Mouse (Mus musculus): ENCODE results near the gene Grpel1. TPM values are rescaled to one million over a fixed set of nuclear protein-coding genes. Genes with fewer than 3 reads are reported as not detected.

The Grpel1 gene
- polyA plus RNA-seq, 1 experiment, result 28.8 TPM

DNA sequence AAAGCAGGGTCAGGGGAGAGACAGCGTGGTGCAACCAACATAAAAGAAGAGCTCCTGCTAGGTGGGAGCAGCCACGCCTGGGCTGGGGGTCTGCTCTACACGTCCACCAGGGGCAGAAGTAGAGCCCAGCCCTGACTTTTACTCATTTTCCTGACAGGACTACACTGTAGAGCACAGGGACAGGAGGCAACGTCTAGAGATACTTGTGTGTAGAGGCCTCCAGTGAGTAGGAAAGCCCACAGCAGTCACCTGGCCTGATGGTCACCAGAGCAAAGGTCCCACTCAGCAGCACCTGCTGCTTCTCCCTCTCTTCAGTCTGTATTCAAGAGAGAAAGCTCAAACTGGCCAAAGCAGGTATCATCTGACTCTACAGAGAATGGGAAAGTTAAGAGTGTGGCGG lies 40.8 kb downstream of the Grpel1 start:
- TF ChIP-seq EP300 (IDR thresholded peaks at IDR 0.05; ENCODE audit: insufficient read depth, low read depth, low read length), result no peak
- no peak for TF ChIP-seq CTCF (IDR thresholded peaks at IDR 0.05; ENCODE audit: low read depth, low read length)
- TF ChIP-seq POLR2A (IDR thresholded peaks at IDR 0.05; ENCODE audit: insufficient read depth, low read length), result no peak
- Histone ChIP-seq H3K4me1 (ENCODE audit: control insufficient read depth, insufficient read depth, low read length) (no peaks in the 10 kb centered on the region), H3K4me3 (ENCODE audit: low read depth, low read length) (no peak overlapping the region), H3K9me3 (replicated peaks; ENCODE audit: control insufficient read depth, insufficient read depth, low read length, poor library complexity, severe bottlenecking) (no peaks in the 10 kb centered on the region), H3K27me3 (ENCODE audit: control insufficient read depth, insufficient read depth, low read length, poor library complexity, severe bottlenecking) (no peaks in the 10 kb centered on the region), H3K27ac (ENCODE audit: insufficient read depth, low read length) (no peak overlapping the region), H3K9ac (ENCODE audit: low read depth, poor library complexity, severe bottlenecking) (no peak overlapping the region), H3K36me3 (ENCODE audit: control insufficient read depth, insufficient read depth, low read length, poor library complexity, severe bottlenecking) (peaks cover 2% of the 10 kb centered on the region; the same call in 1 of the 2 replicates)

DNA sequence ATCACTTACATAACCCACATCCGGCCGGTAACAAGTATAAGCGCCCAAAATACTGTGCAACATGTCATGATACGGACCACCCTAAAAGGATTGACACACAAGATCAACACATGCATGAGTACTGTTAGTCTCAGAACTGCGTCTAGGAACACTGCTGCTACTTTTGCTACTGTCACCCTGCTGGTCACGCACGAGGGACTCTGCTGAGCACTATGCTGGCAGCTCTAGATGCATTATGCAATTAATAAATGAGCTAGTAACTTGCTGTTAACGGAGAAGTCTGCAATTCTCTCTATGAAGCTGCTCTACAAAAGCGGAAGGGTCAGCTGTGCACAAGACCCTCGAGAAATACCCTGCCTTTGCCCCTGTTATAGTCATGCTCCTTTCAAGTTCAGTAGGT lies 43.6 kb downstream of the Grpel1 start:
- H3K36me3 ChIP-seq (ENCODE audit: control insufficient read depth, insufficient read depth, low read length, poor library complexity, severe bottlenecking), result peaks cover 4% of the 10 kb centered on the region; the same call in 1 of the 2 replicates
- no peak for TF ChIP-seq CTCF (IDR thresholded peaks at IDR 0.05; ENCODE audit: low read depth, low read length)
- TF ChIP-seq POLR2A (IDR thresholded peaks at IDR 0.05; ENCODE audit: insufficient read depth, low read length), result no peak
- no peak for TF ChIP-seq EP300 (IDR thresholded peaks at IDR 0.05; ENCODE audit: insufficient read depth, low read depth, low read length)

DNA sequence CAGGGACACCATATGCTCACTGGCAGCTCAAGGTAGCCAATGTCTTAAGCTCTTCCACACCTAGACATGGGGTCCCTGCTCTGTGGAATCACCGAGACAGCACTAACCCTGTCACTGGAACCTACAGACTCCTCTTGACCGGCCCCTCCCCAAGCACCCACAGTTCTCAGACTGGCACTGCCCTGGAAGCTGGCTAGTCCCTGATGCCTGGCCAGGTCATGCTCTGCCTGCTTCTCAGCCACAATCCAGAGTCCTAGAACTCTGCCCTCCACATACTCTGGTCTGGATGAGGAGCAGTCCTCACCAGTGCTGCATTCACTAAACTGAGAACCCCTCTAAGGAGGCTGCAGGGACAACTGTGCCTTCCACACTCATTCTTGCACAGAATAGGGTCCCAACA lies 46.2 kb downstream of the Grpel1 start:
- Histone ChIP-seq H3K9ac (ENCODE audit: low read depth, poor library complexity, severe bottlenecking) (no peak overlapping the region), H3K4me3 (ENCODE audit: low read depth, low read length) (no peak overlapping the region), H3K4me1 (ENCODE audit: control insufficient read depth, insufficient read depth, low read length) (no peaks in the 10 kb centered on the region), H3K36me3 (ENCODE audit: control insufficient read depth, insufficient read depth, low read length, poor library complexity, severe bottlenecking) (peaks cover 4% of the 10 kb centered on the region; the same call in 1 of the 2 replicates), H3K27ac (ENCODE audit: insufficient read depth, low read length) (no peak overlapping the region), H3K27me3 (ENCODE audit: control insufficient read depth, insufficient read depth, low read length, poor library complexity, severe bottlenecking) (no peaks in the 10 kb centered on the region), H3K9me3 (replicated peaks; ENCODE audit: control insufficient read depth, insufficient read depth, low read length, poor library complexity, severe bottlenecking) (no peaks in the 10 kb centered on the region)
- TF ChIP-seq EP300 (IDR thresholded peaks at IDR 0.05; ENCODE audit: insufficient read depth, low read depth, low read length), result no peak
- no peak for TF ChIP-seq CTCF (IDR thresholded peaks at IDR 0.05; ENCODE audit: low read depth, low read length)
- TF ChIP-seq POLR2A (IDR thresholded peaks at IDR 0.05; ENCODE audit: insufficient read depth, low read length), result no peak

More for the DNA sequence above, 43.6 kb downstream of the Grpel1 start:
- H3K4me3 ChIP-seq (ENCODE audit: low read depth, low read length), result no peak overlapping the region
- H3K27ac ChIP-seq (ENCODE audit: insufficient read depth, low read length), result no peak overlapping the region
- no peaks in the 10 kb centered on the region for H3K9me3 ChIP-seq (replicated peaks; ENCODE audit: control insufficient read depth, insufficient read depth, low read length, poor library complexity, severe bottlenecking)
- H3K27me3 ChIP-seq (ENCODE audit: control insufficient read depth, insufficient read depth, low read length, poor library complexity, severe bottlenecking), result no peaks in the 10 kb centered on the region
- no peaks in the 10 kb centered on the region for H3K4me1 ChIP-seq (ENCODE audit: control insufficient read depth, insufficient read depth, low read length)
- no peak overlapping the region for H3K9ac ChIP-seq (ENCODE audit: low read depth, poor library complexity, severe bottlenecking)

DNA sequence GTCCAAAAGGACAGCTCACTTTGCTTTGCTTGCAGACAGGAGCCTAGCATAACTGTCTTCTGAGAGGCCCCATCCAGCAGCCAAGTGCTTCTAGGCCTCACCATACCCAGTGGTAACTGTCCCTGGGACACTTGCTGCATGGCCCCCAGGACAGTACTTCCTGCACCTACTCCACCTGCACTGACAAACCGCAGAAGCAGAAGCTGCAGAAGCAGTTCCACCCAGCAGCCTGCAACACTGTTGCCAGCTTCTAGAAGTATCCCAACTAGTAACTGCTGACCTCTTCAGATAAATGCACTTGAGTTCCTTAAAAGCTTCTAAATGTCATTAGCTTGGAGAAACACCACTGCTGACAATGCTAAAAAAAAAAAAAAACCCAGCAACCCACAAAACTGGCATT lies 50.3 kb downstream of the Grpel1 start:
- H3K27ac ChIP-seq (ENCODE audit: insufficient read depth, low read length), result no peak overlapping the region
- peaks cover 3% of the 10 kb centered on the region; the same call in 1 of the 2 replicates for H3K36me3 ChIP-seq (ENCODE audit: control insufficient read depth, insufficient read depth, low read length, poor library complexity, severe bottlenecking)
- no peaks in the 10 kb centered on the region for H3K4me1 ChIP-seq (ENCODE audit: control insufficient read depth, insufficient read depth, low read length)
- no peaks in the 10 kb centered on the region for H3K9me3 ChIP-seq (replicated peaks; ENCODE audit: control insufficient read depth, insufficient read depth, low read length, poor library complexity, severe bottlenecking)
- H3K9ac ChIP-seq (ENCODE audit: low read depth, poor library complexity, severe bottlenecking), result no peak overlapping the region
- TF ChIP-seq EP300 (IDR thresholded peaks at IDR 0.05; ENCODE audit: insufficient read depth, low read depth, low read length), result no peak
- H3K27me3 ChIP-seq (ENCODE audit: control insufficient read depth, insufficient read depth, low read length, poor library complexity, severe bottlenecking), result no peaks in the 10 kb centered on the region
- no peak overlapping the region for H3K4me3 ChIP-seq (ENCODE audit: low read depth, low read length)

DNA sequence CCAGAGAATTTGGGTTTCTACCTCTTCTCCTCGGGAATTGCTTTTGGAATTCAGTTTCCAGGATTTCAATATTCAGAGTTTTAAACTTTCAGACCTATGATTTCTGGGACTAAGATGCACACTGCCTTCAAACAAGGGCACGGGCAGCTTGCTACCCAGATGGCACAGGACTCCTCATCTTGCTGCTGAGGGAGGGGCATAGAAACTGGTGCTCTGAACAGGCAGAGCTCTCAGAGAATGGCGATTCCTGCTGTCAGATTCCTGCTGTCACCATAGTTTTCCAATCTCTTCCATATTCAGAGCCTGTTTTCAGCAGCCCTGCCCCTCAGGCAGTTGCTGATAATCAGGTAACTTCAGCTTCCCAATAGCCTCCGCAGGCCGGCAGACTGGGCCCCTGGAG lies 50.8 kb downstream of the Grpel1 start:
- Histone ChIP-seq H3K27me3 (ENCODE audit: control insufficient read depth, insufficient read depth, low read length, poor library complexity, severe bottlenecking) (no peaks in the 10 kb centered on the region), H3K27ac (ENCODE audit: insufficient read depth, low read length) (no peak overlapping the region), H3K36me3 (ENCODE audit: control insufficient read depth, insufficient read depth, low read length, poor library complexity, severe bottlenecking) (peaks cover 3% of the 10 kb centered on the region; the same call in 1 of the 2 replicates), H3K4me1 (ENCODE audit: control insufficient read depth, insufficient read depth, low read length) (no peaks in the 10 kb centered on the region), H3K9me3 (replicated peaks; ENCODE audit: control insufficient read depth, insufficient read depth, low read length, poor library complexity, severe bottlenecking) (no peaks in the 10 kb centered on the region), H3K4me3 (ENCODE audit: low read depth, low read length) (no peak overlapping the region), H3K9ac (ENCODE audit: low read depth, poor library complexity, severe bottlenecking) (no peak overlapping the region)
- TF ChIP-seq POLR2A (IDR thresholded peaks at IDR 0.05; ENCODE audit: insufficient read depth, low read length) (no peak), EP300 (IDR thresholded peaks at IDR 0.05; ENCODE audit: insufficient read depth, low read depth, low read length) (no peak), CTCF (IDR thresholded peaks at IDR 0.05; ENCODE audit: low read depth, low read length) (no peak)

DNA sequence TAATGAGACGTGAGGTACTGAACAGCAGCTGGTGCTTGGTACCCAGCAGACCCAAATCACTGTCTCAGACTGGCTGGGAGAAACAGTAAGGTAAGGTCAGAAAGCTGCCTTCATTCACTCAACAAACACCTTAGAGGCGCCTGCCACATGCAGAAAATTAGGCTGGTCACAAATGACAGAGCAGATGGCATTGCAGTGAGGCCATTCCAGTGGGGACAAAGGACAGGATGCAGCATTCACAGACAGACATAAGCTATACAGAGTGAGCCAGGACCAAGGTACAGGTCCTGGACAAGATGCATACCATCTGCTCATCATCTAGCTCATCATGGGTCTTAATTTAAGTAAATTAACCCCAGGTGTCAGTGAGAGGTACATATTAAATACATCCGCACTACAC lies 52.8 kb downstream of the Grpel1 start:
- Histone ChIP-seq H3K4me3 (ENCODE audit: low read depth, low read length) (no peak overlapping the region), H3K36me3 (ENCODE audit: control insufficient read depth, insufficient read depth, low read length, poor library complexity, severe bottlenecking) (no peaks in the 10 kb centered on the region; the same call in 1 of the 2 replicates), H3K4me1 (ENCODE audit: control insufficient read depth, insufficient read depth, low read length) (no peaks in the 10 kb centered on the region), H3K9me3 (replicated peaks; ENCODE audit: control insufficient read depth, insufficient read depth, low read length, poor library complexity, severe bottlenecking) (no peaks in the 10 kb centered on the region), H3K27ac (ENCODE audit: insufficient read depth, low read length) (no peak overlapping the region), H3K27me3 (ENCODE audit: control insufficient read depth, insufficient read depth, low read length, poor library complexity, severe bottlenecking) (no peaks in the 10 kb centered on the region), H3K9ac (ENCODE audit: low read depth, poor library complexity, severe bottlenecking) (no peak overlapping the region)
- TF ChIP-seq CTCF (IDR thresholded peaks at IDR 0.05; ENCODE audit: low read depth, low read length) (no peak), EP300 (IDR thresholded peaks at IDR 0.05; ENCODE audit: insufficient read depth, low read depth, low read length) (no peak), POLR2A (IDR thresholded peaks at IDR 0.05; ENCODE audit: insufficient read depth, low read length) (no peak)
